Mouse (Mus musculus) cerebellum, adult 11 months (tissue): ENCODE measurements around the gene Psmd9.
A peak's percentile ranks its signal among the peaks of the same experiment; 100 is the strongest.

Experiments
- DNase-seq: peaks from one replicate; pipeline ENCODE4 v3.0.0; 2022

The Psmd9 gene

GRCm38 (mm10) chr5:123258990-123259389 lies 89.8 kb downstream of the Psmd9 start:
- DNase-seq = peak; percentile 69

DNA sequence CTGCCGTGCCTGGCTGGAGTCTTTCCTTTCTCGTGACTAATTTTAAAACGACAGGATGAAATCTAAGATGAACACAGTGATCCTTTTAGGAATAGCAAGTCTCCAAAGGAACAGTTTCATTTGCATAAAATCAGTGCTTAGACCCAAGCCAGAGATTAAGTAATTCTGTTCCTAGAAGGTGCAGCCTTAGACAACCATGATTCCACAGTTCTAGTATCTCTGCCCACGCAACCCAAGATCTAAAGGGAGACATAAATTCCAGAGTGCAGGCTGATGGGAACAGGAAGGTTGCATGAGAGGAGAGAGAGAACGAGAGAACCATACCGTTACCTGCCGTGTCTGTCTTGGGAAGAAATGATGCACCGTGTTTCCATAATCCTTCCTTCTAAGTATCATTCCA lies 91.5 kb downstream of the Psmd9 start:
- no peak for DNase-seq

GRCm38 (mm10) chr5:123266909-123267308 lies 97.7 kb downstream of the Psmd9 start:
- no peak for DNase-seq

DNA sequence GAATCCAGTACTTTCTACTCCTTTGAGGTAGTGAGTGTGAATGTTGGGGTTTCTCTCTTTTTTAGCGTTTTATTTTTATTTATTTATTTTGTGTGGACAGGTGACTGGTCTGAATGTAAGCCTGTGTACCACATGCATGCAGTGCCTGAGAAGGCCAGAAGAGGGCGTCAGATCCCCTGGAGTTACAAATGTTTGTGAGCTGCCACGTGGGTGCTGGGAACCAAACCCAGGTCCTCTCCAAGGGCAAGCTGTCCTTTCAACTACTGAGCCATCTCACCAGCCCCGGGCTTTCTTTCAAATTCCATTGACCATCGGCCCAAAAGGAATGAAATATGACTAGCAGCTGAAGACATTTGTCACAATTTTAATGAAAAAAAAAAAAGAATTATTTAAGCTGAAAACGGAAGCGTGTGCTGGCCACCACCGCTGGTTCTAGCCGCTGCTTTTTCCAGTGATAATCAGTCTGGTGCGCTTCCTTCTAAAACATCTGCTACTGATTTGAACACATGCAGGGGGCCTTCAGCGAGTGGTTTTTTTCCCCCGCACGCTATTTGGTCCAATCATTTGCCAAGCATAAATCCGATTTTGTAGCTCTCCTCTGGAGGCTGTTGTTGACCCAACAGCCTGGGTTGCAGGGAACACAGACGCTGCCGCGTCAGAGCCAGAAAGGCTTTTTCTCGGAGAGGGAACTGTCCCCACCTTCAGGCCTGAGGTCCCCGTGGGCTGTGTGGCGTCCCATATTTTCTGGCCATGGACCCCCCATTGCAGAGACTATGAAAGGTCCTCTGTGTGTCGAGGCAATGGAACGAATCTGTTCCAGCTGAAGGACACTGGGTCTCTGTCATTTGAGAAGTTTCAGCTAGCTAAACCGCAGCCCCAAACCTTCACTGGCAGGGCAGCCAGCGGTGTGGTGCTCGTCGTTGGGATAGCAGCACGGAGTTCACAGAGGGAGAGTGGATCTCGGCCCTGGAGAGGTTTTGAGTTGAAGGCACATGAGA lies 99.6 kb downstream of the Psmd9 start:
- DNase-seq = no peak

DNA sequence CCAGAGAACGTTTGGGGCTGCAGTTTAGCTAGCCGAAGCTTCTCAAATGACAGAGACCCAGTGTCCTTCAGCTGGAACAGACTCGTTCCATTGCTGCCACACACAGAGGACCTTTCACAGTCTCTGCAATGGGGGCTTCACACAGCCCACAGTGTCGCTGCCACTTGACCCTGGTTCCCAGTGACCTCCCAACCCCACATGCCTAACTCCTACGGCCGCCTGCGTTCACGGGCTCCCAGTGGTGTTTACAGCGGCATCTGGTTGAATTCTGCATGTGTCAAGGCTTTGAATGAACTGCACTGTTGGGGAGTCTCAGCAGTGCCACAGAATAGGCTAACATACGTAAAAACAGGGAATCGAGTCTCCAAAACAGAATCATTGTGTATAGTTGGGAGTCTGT lies 101.7 kb downstream of the Psmd9 start:
- DNase-seq = no peak

- no peak for DNase-seq
Measured at GRCm38 (mm10) chr5:123272927-123273326, 103.7 kb downstream of the Psmd9 start.

- no peak for DNase-seq
Measured at GRCm38 (mm10) chr5:123276636-123277341, 107.6 kb downstream of the Psmd9 start.

GRCm38 (mm10) chr5:123277342-123277701 lies 108.1 kb downstream of the Psmd9 start:
- DNase-seq = no peak

DNA sequence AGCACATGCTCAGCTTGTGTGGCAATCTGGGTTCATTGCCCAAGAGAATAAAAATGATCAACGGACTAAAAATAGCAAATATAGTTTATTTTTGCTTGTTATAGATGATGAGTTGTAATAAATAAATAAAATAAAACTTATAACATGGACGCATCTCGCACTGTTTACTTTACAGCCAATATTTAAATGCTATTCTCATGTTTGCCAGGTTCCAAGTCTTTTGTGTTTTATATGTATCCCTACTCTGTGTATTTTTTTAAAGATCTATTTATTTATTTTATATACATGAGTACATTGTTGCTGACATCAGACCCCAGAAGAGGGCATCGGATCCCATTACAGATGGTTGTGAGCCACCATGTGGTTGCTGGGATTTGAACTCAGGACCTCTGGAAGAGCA lies 108.5 kb downstream of the Psmd9 start:
- DNase-seq = no peak

- no peak for DNase-seq
Measured at GRCm38 (mm10) chr5:123279248-123279647, 110.0 kb downstream of the Psmd9 start.

DNA sequence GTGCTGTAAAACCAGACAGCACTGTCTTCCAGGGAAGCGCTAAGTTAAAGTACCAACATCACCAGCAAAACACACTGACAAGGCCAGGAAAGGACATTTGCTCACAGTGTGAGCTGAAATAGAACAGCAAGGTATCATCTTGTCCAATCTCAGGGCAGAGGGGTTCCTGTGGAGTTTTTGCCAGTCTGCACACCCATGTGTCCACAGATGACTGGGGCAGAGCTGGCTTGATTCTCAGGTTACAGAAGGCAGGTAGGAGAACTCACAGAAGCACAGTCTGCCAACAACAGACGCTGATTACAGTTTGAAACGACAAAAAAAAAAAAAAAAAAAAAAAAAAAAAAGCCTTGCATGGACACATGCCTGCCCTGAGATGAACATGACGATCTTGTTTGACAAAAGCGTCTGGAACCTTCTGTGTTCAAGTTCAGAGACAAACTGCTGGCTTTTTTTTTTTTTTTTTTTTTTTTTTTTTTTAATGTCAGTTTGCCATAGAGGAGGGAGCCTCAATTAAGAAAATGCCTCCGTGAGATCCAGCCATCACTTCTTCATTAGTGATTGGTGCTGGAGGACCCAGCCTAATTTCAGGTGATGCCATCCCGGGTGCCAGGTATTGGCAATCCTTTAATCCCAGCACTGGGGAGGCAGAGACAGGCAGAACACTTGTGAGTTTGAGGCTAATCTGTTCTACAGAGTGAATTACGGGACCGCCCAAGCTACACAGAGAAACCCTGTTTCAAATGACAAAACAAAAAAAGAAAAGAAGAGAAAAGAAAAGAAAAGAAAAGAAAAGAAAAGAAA lies 112.3 kb downstream of the Psmd9 start:
- peak; percentile 18 for DNase-seq

DNA sequence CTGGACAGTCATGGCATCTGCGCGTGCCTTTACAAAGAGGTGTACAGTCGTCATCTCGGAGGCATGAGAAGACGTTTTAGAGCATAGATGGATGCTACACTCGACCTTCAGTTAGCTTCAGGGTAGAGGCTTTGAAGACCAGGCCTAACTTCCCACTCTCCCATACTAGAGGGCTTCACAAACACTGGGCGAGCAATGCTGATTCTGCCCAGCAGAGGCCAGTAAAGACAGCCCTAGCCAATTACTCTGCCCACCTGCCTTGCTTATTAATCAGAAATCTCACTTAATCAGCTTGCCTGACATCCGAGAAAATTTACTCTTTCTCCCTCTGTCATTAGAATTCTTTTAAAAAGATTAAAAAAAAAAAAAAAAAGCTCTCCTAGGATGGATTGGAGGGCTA lies 116.0 kb downstream of the Psmd9 start:
- peak; percentile 16 for DNase-seq

GRCm38 (mm10) chr5:123288079-123288478 lies 118.9 kb downstream of the Psmd9 start:
- DNase-seq = no peak

DNA sequence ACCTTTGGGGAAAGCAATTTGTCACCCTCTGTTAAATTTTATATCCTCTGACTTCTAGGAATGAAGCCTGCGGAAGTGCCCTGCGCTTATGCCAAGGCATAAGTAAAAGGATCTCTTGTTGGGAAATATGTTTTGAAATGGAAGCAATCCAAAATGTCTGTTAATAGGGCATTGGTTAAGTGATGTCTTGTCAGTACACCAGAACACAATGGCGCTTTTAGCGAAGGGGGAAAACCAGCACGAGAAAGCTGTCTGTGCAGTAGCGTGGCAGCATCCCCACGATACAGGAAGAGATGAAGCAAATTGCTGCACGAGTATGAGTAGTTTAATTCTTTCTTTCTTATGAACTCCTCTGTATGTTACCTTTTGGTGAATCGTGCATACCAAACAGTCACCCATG lies 125.4 kb downstream of the Psmd9 start:
- no peak for DNase-seq

DNA sequence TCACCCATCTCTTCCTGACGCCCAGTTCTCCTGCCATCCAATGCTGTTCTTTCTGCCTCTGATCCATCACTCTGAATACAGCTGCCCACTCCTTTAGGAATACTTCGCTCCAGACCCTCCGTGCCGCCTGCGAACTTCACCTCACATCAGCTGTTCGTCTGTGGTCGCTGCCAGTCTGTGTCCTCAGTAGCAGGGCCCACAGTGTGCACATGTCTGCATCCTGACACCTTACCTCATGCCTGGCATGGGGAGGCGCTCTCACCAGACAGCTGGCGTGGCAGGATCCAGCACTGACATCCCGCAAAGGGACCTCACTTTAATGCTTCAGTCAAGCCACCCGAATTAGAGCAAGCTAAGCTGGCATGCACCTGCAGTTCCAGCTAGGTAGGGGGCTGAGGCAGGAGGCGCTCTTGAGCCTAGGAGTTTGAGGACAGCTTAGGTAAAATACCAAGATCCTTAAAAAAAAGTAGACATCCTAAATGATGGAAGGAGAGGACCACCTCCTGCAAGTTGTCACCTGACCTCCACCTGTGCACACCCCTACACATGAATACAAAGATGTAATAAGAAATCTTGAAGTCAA lies 127.1 kb downstream of the Psmd9 start:
- DNase-seq = no peak

- DNase-seq = no peak
Measured at GRCm38 (mm10) chr5:123296972-123297754, 128.0 kb downstream of the Psmd9 start.

- DNase-seq = no peak
Measured at GRCm38 (mm10) chr5:123297830-123298229, 128.6 kb downstream of the Psmd9 start.

DNA sequence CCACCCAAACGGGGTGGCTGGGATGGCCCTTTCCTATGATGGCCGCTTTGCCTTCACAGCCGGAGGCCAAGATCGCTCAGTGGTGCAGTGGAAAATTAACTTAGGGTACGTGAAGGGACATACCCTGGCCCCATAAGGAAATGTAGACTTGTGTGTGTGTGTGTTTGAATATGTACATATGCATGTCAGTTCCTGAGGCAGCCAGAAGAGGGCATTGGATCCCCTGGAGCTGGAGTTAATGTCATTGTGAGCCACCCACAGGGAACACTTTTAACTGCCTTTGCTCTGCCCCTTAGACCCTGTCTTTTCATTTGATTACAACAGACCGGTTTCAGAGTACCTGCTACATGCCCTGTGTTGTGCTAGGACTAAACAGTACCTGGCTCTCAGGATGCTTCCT lies 129.3 kb downstream of the Psmd9 start:
- DNase-seq = no peak
